Mouse (Mus musculus) lung, postnatal 0 days (tissue): ENCODE results near the gene Sntg2.

ENCODE experiments used
- CTCF ChIP-seq: IDR thresholded peaks from 2 replicates; pipeline ENCODE4 v1.5.1; 2016; ENCODE audit warnings: antibody characterized with exemption, mild to moderate bottlenecking
- EP300 ChIP-seq: IDR thresholded peaks from 2 replicates; pipeline ENCODE4 v1.6.1; 2016; ENCODE audit warnings: antibody characterized with exemption, mild to moderate bottlenecking, control low read depth

DNA sequence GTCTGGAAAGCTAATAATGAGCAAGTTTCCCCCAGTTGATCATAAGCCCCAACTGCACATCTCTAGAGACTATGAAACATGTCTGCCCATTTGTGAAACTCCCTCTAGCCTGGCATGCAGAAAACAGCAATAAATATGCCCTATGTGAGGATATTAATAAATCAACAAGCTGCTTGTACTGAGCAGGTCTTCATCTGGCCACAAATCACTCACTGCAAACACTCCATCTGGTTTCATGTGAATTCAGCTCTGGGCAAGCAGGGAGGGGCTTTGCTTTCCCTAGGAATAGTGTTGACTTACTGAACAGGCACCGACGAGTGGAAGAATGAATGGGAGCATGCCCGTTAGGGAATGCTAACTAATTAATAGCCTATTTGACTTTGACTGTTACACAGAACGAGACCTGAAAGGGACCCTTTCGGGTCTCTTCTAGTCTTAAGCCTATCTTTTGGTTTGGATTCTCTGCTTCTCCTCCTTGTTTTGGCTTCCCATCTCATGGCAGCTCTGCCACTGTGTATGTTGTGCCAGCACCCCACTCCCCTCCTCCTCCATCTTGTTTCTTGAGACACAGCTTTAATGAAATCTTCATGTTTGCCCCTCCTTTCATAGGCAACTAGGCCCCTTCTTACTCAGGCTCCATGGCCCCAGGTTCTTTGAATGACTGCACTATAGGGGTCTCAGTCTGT, 86.1 kb downstream of the Sntg2 start:
- TF ChIP-seq CTCF, result no peak
- TF ChIP-seq EP300, result no peak
